Mouse (Mus musculus): ENCODE results near the gene Atp23.
"Not testable (repeated sequence)": the region's sequence is repeated elsewhere in the genome, so short reads cannot be mapped to it uniquely, and the experiment has no call there.

Gene Atp23

DNA sequence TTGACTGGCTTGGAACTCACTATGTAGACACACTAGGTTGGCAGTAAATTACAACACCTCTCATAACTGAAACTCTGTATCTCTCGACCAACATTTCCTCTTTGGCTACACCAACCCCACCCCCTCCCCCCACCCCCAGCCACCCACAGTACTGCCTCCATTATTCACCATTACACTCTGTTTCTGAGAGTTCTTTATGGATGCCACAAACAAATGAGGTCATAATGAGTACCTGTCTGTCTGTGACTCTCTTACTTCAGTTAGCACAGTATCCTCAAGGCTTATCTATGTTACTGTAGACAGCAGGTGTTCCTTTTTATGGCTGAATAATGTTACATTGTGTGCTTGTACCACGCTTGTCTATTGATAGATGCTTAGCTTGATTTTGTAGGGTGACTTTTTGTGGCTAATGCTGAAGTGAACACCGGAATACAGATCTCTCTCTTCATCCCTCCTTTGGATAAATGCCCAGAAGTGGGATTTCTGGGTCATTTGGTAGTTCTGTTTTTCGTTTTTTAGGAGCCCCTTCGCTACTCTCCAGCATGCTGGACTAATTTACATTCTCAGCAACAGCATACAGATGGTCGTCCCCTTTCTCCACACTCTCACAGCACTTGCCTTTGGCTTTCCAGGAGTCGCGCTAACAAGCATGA lies 73.1 kb downstream of the Atp23 start:
- in situ Hi-C loops (cut with MboI; ENCODE audit: low sequenced_read_pairs) = no loop called here

GRCm38 (mm10) chr10:126826982-126827381 lies 74.2 kb downstream of the Atp23 start:
- in situ Hi-C loops (cut with MboI; ENCODE audit: low sequenced_read_pairs) = no loop called here

- in situ Hi-C loops (cut with MboI; ENCODE audit: low sequenced_read_pairs) = not testable (repeated sequence)
Measured at GRCm38 (mm10) chr10:126826216-126826615, 74.9 kb downstream of the Atp23 start.

GRCm38 (mm10) chr10:126822418-126822817 lies 78.7 kb downstream of the Atp23 start:
- in situ Hi-C loops (cut with MboI; ENCODE audit: low sequenced_read_pairs) = no loop called here

Data from CH12F3 (cell line).